Mouse (Mus musculus): ENCODE results near the gene Arl8a.
A peak's percentile ranks its signal among the peaks of the same experiment; 100 is the strongest.

DNA sequence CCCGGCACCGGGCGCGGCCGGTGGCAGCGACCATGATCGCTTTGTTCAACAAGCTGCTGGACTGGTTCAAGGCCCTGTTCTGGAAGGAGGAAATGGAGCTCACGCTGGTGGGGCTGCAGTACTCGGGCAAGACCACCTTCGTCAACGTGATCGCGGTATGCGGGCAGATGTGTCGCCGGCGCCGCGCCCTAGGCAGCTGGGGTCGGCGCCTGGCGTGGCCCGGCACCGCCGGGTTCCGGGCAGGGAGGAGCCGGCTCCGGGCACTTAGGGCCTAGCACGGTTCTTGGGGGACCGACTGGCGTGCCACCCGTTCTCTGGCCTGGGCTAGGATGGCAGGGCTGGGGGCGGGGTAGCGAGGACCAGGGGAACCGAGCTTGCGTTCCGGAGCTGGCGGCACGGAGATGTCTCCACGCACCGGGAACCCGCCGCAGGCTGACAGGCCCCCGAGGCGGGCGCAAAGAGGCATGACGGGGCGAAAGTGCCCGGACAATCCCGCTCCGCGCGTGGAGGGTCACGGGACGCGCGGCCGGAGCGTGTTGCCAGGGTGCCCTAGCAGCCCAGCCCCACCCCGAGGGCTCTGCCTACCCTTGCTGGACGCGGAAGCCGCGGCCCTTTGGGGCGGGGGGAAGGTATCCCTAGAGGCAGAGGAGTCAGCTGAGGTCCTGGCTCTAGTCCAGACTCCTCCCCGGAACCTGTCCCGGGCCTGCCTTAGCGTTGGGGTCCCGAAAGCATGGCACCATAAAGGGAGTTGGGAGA, 500 bp downstream of the Arl8a start:
- TF ChIP-seq MYOD1 (IDR thresholded peaks at IDR 0.05; ENCODE audit: control insufficient read depth, insufficient read length, low read depth) (no peak), MAX (IDR thresholded peaks at IDR 0.05) (no peak), CTCF (IDR thresholded peaks at IDR 0.05; ENCODE audit: control insufficient read depth, insufficient read depth, insufficient read length) (no peak), CEBPB (IDR thresholded peaks at IDR 0.05; ENCODE audit: low read depth) (no peak), MYOG (IDR thresholded peaks at IDR 0.05; ENCODE audit: control insufficient read depth, extremely low read depth, insufficient read length) (no peak), USF1 (IDR thresholded peaks at IDR 0.05; ENCODE audit: low read depth) (peak; percentile 33), FOSL1 (IDR thresholded peaks at IDR 0.05; ENCODE audit: insufficient read depth, low read length, poor library complexity, severe bottlenecking) (no peak)
